Mouse (Mus musculus): ENCODE data around the gene Dbndd2. TPM values are rescaled to one million over a fixed set of nuclear protein-coding genes. Genes with fewer than 3 reads are reported as not detected.

Dbndd2 gene
- polyA plus RNA-seq, 1 experiment from 2014 or later, result 23.8 TPM

DNA sequence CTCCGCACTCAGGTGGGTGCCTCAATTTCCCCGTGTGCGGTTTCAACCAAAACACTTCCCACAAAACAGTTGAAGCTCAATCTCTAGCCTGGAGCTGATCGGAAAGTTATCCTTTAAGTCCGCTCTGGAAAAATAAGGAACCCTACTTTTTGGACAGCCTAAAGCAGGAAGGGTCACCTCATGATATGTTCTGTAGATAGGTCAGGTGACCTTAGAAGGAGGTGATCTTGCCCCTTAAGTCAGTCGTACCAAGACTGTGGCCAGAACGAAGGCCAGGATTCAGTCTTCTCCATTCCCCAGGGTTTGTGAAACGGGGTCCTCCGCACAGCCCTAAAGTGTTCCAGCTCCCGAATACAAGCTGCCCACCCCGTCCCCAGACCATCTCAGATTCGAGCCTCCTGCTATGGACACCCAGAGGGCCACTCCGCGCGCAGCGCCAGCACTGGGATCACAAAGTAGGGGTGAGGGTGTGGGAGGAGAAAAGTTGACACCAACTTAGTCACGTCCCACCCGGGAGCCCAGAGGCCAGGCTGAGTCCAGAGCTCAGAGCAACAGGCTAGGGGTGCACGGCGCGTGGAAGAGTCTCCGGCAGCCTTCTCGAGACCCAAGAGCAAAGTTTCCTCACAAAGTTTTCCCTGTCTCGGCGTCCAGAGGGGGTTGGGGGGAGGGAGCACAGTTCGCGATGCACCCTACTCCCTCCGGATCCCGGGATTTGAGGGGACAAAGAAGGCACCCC is 43.4 kb upstream of the Dbndd2 start:
- Histone ChIP-seq H3K27ac (ENCODE audit: low read depth, low read length) (no peak overlapping the region; the same call in 1 of the 2 replicates), H3K4me3 (ENCODE audit: low read length) (peak overlapping the region; percentile 55), H3K4me2 (ENCODE audit: low read length) (peak overlapping the region; percentile 95), H3K9ac (ENCODE audit: low read depth, low read length) (peak overlapping the region; percentile 68), H3K36me3 (ENCODE audit: control insufficient read depth, insufficient read depth, low read length) (no peaks in the 10 kb centered on the region), H3K27me3 (replicated peaks; ENCODE audit: control insufficient read depth, insufficient read depth, low read length) (peaks cover 13% of the 10 kb centered on the region), H3K4me1 (ENCODE audit: control insufficient read depth, insufficient read depth, low read depth, low read length) (peaks cover 21% of the 10 kb centered on the region), H3K9me3 (ENCODE audit: control insufficient read depth, low read length) (no peaks in the 10 kb centered on the region)
- WGBS, result 3% methylated on average over 29 of the region's 29 CpGs
- peak; percentile 41 for ATAC-seq

DNA sequence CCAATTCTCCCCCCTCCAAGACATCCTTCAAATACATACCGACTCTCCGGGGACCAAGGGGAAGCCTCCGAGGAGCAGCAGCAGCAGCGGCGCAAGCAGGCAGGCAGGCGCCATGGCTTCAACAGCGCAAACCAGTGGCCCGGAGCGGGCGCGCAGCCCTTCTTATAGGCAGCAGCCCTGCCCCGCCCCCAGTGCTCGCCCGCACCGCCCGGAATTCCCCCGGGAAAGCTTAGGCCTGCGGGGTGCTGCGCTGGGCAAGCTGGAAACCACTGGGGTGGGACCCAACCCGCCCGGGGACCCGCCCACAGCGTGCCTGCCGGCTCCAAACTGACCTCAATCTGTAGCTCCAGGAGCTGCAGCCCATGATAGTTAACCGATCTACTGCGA is 42.9 kb upstream of the Dbndd2 start:
- 0% methylated on average over 20 of the region's 26 CpGs for WGBS
- H3K27ac ChIP-seq (ENCODE audit: low read depth, low read length), result no peak overlapping the region; the same call in 1 of the 2 replicates
- ATAC-seq, result peak; percentile 92

DNA sequence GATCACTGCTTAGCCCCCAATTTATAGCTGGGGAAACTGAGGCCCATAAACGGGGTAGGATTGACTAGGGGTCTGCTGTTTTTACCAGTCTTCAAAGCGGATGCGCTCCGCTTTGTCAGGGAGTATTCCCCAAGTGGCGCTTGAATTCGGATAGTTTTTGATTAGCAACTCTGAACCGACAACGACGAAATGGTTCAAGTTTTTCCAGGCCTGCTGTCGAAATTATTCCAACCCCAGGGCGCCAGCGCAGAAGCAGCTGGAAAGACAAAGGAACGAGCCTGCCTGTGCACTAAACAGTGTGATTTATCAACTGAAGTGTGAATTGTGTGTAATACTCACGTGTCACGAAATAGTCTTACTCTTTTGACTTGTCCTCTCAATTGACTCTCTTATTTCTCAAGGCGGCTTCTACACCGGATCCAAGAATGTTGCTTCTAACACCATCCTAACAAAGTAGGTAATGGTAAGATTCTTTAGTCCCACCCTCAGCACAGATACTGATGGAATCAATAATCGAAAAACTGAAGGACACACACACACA is 42.4 kb upstream of the Dbndd2 start, which contains the start of gene Sdc4:
Gene Sdc4, minus strand, starts transcription at position 428 of the 541 bp plus-strand sequence.
- Histone ChIP-seq H3K27ac (ENCODE audit: low read depth, low read length) (no peak within 1 kb of the TSS; the same call in 1 of the 2 replicates), H3K4me1 (ENCODE audit: control insufficient read depth, insufficient read depth, low read depth, low read length) (peaks cover 21% of the 10 kb centered on the region), H3K4me2 (ENCODE audit: low read length) (peak within 1 kb of the TSS; percentile 95), H3K9ac (ENCODE audit: low read depth, low read length) (peak within 1 kb of the TSS; percentile 68), H3K4me3 (ENCODE audit: low read length) (peak within 1 kb of the TSS; percentile 55), H3K36me3 (ENCODE audit: control insufficient read depth, insufficient read depth, low read length) (no peaks in the 10 kb centered on the region), H3K9me3 (ENCODE audit: control insufficient read depth, low read length) (no peaks in the 10 kb centered on the region), H3K27me3 (replicated peaks; ENCODE audit: control insufficient read depth, insufficient read depth, low read length) (peaks cover 13% of the 10 kb centered on the region)
- WGBS, result 6% methylated on average over 18 of the region's 18 CpGs
- 0 out of 2 replicates have a peak, but pooled peaks have one; percentile 6 for ATAC-seq

More for the DNA sequence above, 42.9 kb upstream of the Dbndd2 start:
- no peaks in the 10 kb centered on the region for H3K36me3 ChIP-seq (ENCODE audit: control insufficient read depth, insufficient read depth, low read length)
- H3K9me3 ChIP-seq (ENCODE audit: control insufficient read depth, low read length), result no peaks in the 10 kb centered on the region
- H3K27me3 ChIP-seq (replicated peaks; ENCODE audit: control insufficient read depth, insufficient read depth, low read length), result peaks cover 13% of the 10 kb centered on the region
- peak overlapping the region; percentile 68 for H3K9ac ChIP-seq (ENCODE audit: low read depth, low read length)
- peak overlapping the region; percentile 95 for H3K4me2 ChIP-seq (ENCODE audit: low read length)
- H3K4me3 ChIP-seq (ENCODE audit: low read length), result peak overlapping the region; percentile 55
- peaks cover 21% of the 10 kb centered on the region for H3K4me1 ChIP-seq (ENCODE audit: control insufficient read depth, insufficient read depth, low read depth, low read length)

DNA sequence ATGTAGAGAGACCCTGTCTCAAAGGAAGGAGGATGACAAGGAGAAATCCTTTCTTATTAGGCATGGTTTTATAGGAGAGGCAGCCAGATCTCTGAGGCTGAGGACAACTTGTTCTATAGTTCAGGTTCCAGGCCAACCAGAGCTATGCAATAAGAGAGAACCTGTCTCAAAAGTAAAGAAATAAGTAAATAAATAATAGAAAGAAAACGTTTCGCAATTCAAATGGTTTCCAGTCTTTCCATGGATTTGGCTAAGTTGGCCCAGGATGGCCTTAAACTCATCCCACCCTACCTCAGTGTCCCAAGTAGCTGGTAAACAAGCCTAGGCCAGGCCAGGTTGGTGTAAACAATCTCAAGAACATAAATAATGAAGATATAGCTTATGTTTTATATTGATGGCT is 41.2 kb upstream of the Dbndd2 start:
- WGBS, result 80% methylated on average over 2 of the region's 2 CpGs
- no peak for ATAC-seq
- Histone ChIP-seq H3K27ac (ENCODE audit: low read depth, low read length) (no peak overlapping the region), H3K4me2 (ENCODE audit: low read length) (no peak overlapping the region), H3K27me3 (replicated peaks; ENCODE audit: control insufficient read depth, insufficient read depth, low read length) (peaks cover 13% of the 10 kb centered on the region), H3K4me1 (ENCODE audit: control insufficient read depth, insufficient read depth, low read depth, low read length) (peaks cover 21% of the 10 kb centered on the region), H3K36me3 (ENCODE audit: control insufficient read depth, insufficient read depth, low read length) (no peaks in the 10 kb centered on the region), H3K9ac (ENCODE audit: low read depth, low read length) (no peak overlapping the region), H3K4me3 (ENCODE audit: low read length) (no peak overlapping the region), H3K9me3 (ENCODE audit: control insufficient read depth, low read length) (no peaks in the 10 kb centered on the region)

DNA sequence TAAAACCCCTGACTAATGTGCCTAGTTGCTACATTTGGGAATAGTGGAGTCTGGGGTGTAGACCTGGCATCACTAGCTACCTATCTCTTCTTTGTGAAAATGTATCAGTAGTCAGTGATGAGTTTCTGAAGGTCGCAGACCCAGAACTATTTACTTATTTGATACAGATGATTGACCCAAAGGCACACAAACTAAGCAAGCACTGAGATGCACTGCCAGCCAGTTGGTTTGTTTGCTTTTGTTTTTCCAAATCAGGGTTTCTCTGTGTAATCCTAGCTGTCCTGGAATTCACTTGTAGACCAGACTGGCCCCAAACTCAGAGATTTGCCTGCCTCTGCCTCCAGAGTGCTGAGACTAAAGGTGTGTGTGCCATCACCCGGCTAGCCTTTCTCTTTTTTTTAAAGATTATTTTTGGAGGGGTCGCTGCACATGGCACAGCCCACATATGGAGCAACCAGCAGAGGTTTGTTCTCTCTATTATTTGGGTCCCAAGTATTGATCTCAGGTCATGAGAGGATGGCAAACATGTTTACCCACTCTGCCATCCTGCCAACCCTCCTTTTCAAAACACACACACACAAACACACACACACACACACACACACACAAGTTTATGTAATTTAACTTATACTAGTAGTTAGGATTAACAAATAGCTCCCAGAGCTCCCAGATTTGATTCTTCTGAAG is 40.4 kb upstream of the Dbndd2 start:
- H3K9me3 ChIP-seq (ENCODE audit: control insufficient read depth, low read length), result no peaks in the 10 kb centered on the region
- H3K27me3 ChIP-seq (replicated peaks; ENCODE audit: control insufficient read depth, insufficient read depth, low read length), result peaks cover 13% of the 10 kb centered on the region
- H3K4me1 ChIP-seq (ENCODE audit: control insufficient read depth, insufficient read depth, low read depth, low read length), result peaks cover 21% of the 10 kb centered on the region
- H3K27ac ChIP-seq (ENCODE audit: low read depth, low read length), result no peak overlapping the region
- no peaks in the 10 kb centered on the region for H3K36me3 ChIP-seq (ENCODE audit: control insufficient read depth, insufficient read depth, low read length)
- no peak for ATAC-seq
- no peak overlapping the region for H3K4me2 ChIP-seq (ENCODE audit: low read length)
- H3K9ac ChIP-seq (ENCODE audit: low read depth, low read length), result no peak overlapping the region
- no peak overlapping the region for H3K4me3 ChIP-seq (ENCODE audit: low read length)
- 82% methylated on average over 3 of the region's 3 CpGs for WGBS

DNA sequence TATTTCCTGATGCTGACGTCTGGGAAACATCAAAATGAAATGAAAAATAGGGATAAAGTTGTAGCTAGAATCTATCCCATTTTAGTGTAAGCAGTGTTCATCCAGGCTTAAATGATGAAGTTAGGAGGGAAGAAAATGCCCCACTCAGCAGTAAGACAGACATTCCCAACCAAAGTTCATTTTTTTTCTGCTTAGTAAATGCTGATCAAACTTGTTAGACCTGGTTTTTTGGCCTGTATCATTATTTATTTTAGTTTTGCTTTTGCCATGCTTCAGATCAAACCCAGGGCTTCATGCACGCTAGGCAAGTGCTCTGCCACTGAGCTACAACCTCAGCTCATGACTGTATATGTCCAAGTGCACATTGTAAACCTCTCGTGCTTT is 39.8 kb upstream of the Dbndd2 start:
- Histone ChIP-seq H3K4me1 (ENCODE audit: control insufficient read depth, insufficient read depth, low read depth, low read length) (peaks cover 21% of the 10 kb centered on the region), H3K9me3 (ENCODE audit: control insufficient read depth, low read length) (no peaks in the 10 kb centered on the region), H3K27ac (ENCODE audit: low read depth, low read length) (no peak overlapping the region), H3K36me3 (ENCODE audit: control insufficient read depth, insufficient read depth, low read length) (no peaks in the 10 kb centered on the region), H3K4me3 (ENCODE audit: low read length) (no peak overlapping the region), H3K27me3 (replicated peaks; ENCODE audit: control insufficient read depth, insufficient read depth, low read length) (peaks cover 11% of the 10 kb centered on the region), H3K4me2 (ENCODE audit: low read length) (no peak overlapping the region), H3K9ac (ENCODE audit: low read depth, low read length) (no peak overlapping the region)
- 82% methylated on average over 3 of the region's 3 CpGs for WGBS
- no peak for ATAC-seq

DNA sequence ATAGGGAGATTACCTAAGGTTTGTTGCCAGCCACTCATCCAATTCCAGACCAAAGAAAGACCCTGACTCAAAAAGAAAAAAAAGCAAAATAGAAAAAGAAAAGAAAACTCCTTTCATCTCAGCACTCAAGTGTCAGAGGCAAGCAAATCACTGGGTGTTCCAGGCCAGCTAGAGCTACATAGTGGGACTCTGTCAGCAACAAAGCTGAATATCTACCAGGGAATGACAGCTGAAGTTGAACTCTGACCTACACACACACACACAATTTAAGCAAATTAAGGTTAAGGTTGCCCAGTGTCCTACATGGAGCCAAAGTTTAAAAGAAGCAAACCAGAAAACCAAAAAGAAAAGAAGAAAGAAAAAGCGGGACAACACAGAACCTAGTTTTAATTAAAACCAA is 37.8 kb upstream of the Dbndd2 start:
- ATAC-seq, result no peak
- H3K4me1 ChIP-seq (ENCODE audit: control insufficient read depth, insufficient read depth, low read depth, low read length), result peaks cover 6% of the 10 kb centered on the region; the same call in 1 of the 2 replicates
- no peaks in the 10 kb centered on the region for H3K9me3 ChIP-seq (ENCODE audit: control insufficient read depth, low read length)
- H3K4me3 ChIP-seq (ENCODE audit: low read length), result no peak overlapping the region
- no peak overlapping the region for H3K4me2 ChIP-seq (ENCODE audit: low read length)
- H3K9ac ChIP-seq (ENCODE audit: low read depth, low read length), result no peak overlapping the region
- WGBS, result 94% methylated on average over 1 of the region's 1 CpGs
- no peaks in the 10 kb centered on the region for H3K27me3 ChIP-seq (replicated peaks; ENCODE audit: control insufficient read depth, insufficient read depth, low read length)
- H3K36me3 ChIP-seq (ENCODE audit: control insufficient read depth, insufficient read depth, low read length), result no peaks in the 10 kb centered on the region
- no peak overlapping the region for H3K27ac ChIP-seq (ENCODE audit: low read depth, low read length)

DNA sequence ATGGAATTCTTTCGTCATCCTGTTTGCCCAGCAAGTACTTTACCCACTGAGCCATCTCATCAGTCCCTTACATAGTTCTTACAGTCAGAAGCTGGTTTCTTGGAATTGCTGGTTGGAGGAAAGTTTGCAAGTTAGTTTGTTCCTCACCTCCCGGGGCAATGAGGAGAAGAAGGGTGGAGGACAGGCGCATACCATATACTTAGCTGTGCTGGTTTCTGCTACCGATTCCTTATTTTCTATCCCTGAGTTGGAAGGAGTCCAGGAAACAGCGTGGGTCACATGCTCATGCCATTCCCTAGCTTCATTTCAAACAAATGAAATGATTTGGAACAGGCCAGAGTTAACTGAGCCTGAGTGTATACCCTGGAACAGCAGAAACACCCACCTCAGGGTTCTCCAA is 37.0 kb upstream of the Dbndd2 start:
- no peak for ATAC-seq
- Histone ChIP-seq H3K27me3 (replicated peaks; ENCODE audit: control insufficient read depth, insufficient read depth, low read length) (no peaks in the 10 kb centered on the region), H3K4me3 (ENCODE audit: low read length) (no peak overlapping the region), H3K27ac (ENCODE audit: low read depth, low read length) (no peak overlapping the region), H3K9ac (ENCODE audit: low read depth, low read length) (no peak overlapping the region), H3K9me3 (ENCODE audit: control insufficient read depth, low read length) (no peaks in the 10 kb centered on the region), H3K36me3 (ENCODE audit: control insufficient read depth, insufficient read depth, low read length) (no peaks in the 10 kb centered on the region), H3K4me2 (ENCODE audit: low read length) (no peak overlapping the region), H3K4me1 (ENCODE audit: control insufficient read depth, insufficient read depth, low read depth, low read length) (no peaks in the 10 kb centered on the region)
- WGBS, result 77% methylated on average over 5 of the region's 5 CpGs

DNA sequence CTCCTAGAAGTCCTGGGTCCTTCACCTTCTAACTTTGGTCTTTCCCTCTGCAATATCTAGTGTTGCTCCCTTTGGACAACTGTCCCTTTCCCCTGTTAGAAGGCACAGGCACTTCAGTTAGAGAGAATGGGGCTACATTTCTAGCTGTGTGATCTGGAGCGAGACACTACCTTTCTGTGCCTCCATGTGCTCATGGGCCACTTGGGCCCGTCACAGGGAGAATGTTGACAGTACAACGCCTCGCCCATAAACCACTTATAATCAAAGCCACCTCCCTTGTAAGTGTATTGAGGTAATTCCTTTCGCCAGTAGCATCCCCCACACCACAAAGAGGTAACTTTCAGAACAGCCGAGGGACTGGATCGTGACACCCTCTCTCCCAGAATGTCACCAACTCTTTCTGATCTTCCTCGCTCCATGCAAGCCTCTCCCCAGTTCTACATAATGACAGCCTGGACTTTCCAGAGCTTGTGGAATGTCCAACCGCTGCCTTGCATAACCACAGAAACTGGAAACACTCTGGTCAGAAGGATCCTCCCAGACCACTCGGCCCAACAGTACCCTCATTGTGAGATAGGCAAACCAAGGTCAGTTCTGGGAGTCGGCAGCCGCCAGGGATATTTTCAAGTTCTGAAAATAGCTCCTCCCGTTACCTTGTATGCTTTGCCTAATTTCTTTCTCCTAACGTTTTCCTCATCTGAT is 36.4 kb upstream of the Dbndd2 start:
- Histone ChIP-seq H3K4me3 (ENCODE audit: low read length) (no peak overlapping the region), H3K9ac (ENCODE audit: low read depth, low read length) (no peak overlapping the region), H3K27ac (ENCODE audit: low read depth, low read length) (no peak overlapping the region), H3K9me3 (ENCODE audit: control insufficient read depth, low read length) (no peaks in the 10 kb centered on the region), H3K4me1 (ENCODE audit: control insufficient read depth, insufficient read depth, low read depth, low read length) (no peaks in the 10 kb centered on the region), H3K4me2 (ENCODE audit: low read length) (no peak overlapping the region), H3K36me3 (ENCODE audit: control insufficient read depth, insufficient read depth, low read length) (no peaks in the 10 kb centered on the region), H3K27me3 (replicated peaks; ENCODE audit: control insufficient read depth, insufficient read depth, low read length) (no peaks in the 10 kb centered on the region)
- WGBS, result 90% methylated on average over 14 of the region's 14 CpGs
- ATAC-seq, result no peak
